Mouse (Mus musculus) olfactory bulb, adult 2 months (tissue): ENCODE measurements around the gene 2310061I04Rik.

Experiments used
- CTCF ChIP-seq: fragments of 200-500 bp; IDR thresholded peaks from 2 replicates; pipeline ENCODE4 v1.5.1; 2012; ENCODE audit warnings: low read depth, mild to moderate bottlenecking, low read length, moderate library complexity; ENCODE audit not compliant: insufficient read depth
- POLR2A ChIP-seq: fragments of 200-500 bp; IDR thresholded peaks from 2 replicates; pipeline ENCODE4 v1.6.1; 2012; ENCODE audit warnings: mild to moderate bottlenecking, low read depth, low read length, moderate library complexity; ENCODE audit not compliant: insufficient read depth

- TF ChIP-seq POLR2A = no peak
- no peak for TF ChIP-seq CTCF
Observed at GRCm38 (mm10) chr17:35870151-35870883, 26.9 kb downstream of the 2310061I04Rik start.
